Mouse (Mus musculus) limb, embryonic 13.5 days (tissue): ENCODE data around the gene Eif1. TPM values are rescaled to one million over a fixed set of nuclear protein-coding genes. Genes with fewer than 3 reads are reported as not detected.

Experiments
- ATAC-seq: fragments of 200-750 bp; cut with Nextera tagmentation; 2 replicates; pipeline ENCODE4 v1.8.0; 2017; ENCODE audit warnings: low read depth, moderate number of reproducible peaks, moderate TSS enrichment; ENCODE audit not compliant: low FRiP score
- H3K27ac ChIP-seq: fragments of 300-500 bp; sonication (generic); 2 replicates; pipeline ENCODE4 v1.5.1; 2015; ENCODE audit warnings: inconsistent platforms, mild to moderate bottlenecking, moderate library complexity
- H3K27me3 ChIP-seq: fragments of 300-500 bp; sonication (generic); 2 replicates; pipeline ENCODE4 v1.6.1; 2015; ENCODE audit warnings: mild to moderate bottlenecking, inconsistent platforms
- H3K36me3 ChIP-seq: fragments of 300-500 bp; sonication (generic); 2 replicates; pipeline ENCODE4 v1.6.1; 2015; ENCODE audit warnings: inconsistent platforms, mild to moderate bottlenecking, moderate library complexity
- H3K4me1 ChIP-seq: fragments of 300-500 bp; sonication (generic); 2 replicates; pipeline ENCODE4 v1.6.1; 2015; ENCODE audit warnings: inconsistent platforms
- H3K4me2 ChIP-seq: fragments of 300-500 bp; sonication (generic); replicated peaks from 2 replicates; pipeline ENCODE4 v1.6.1; 2015; ENCODE audit warnings: inconsistent platforms, mild to moderate bottlenecking, moderate library complexity
- H3K4me3 ChIP-seq: fragments of 300-500 bp; sonication (generic); 2 replicates; pipeline ENCODE4 v1.5.1; 2015; ENCODE audit warnings: moderate library complexity, mild to moderate bottlenecking, inconsistent platforms
- H3K9ac ChIP-seq: fragments of 300-500 bp; sonication (generic); 2 replicates; pipeline ENCODE4 v1.6.1; 2015; ENCODE audit warnings: mild to moderate bottlenecking, inconsistent platforms
- H3K9me3 ChIP-seq: fragments of 300-500 bp; sonication (generic); 2 replicates; pipeline ENCODE4 v1.6.1; 2016; ENCODE audit warnings: inconsistent platforms
- WGBS: fragments of 180-500 bp; shearing (Covaris S2); methylation state at CpG from one replicate; pipeline ENCODE4 v1.1.7; 2015; 5-methylcytosine and 5-hydroxymethylcytosine counted together
- polyA plus RNA-seq: library from polyadenylated mRNA; unstranded; fragments of >200 nt; fragmentation: Nextera tagmentation; extraction: Ambion mirVana; gene quantifications from 2 replicates; pipeline ENCODE4 v1.2.1, GENCODE M21; 2015

The Eif1 gene
- 1,631 and 1,669 TPM in 2 replicates for polyA plus RNA-seq

- Histone ChIP-seq H3K4me2 (peak within 1 kb of the TSS; percentile 84), H3K4me1 (peaks cover 8% of the 10 kb centered on the region), H3K36me3 (peaks cover 20% of the 10 kb centered on the region), H3K9ac (peak within 1 kb of the TSS; percentile 94), H3K9me3 (no peaks in the 10 kb centered on the region), H3K27me3 (no peaks in the 10 kb centered on the region), H3K27ac (peak within 1 kb of the TSS; percentile 98), H3K4me3 (peak within 1 kb of the TSS; percentile 71)
- peak; percentile 92 for ATAC-seq
- WGBS: 2% methylated on average over 51 of the region's 58 CpGs
Measured at GRCm38 (mm10) chr11:100319492-100320171, at the start of gene Eif1. Gene Eif1, plus strand, starts transcription at chr11:100319885.

- no peaks in the 10 kb centered on the region for H3K4me1 ChIP-seq
- 93% methylated on average over 1 of the region's 1 CpGs for WGBS
- ATAC-seq: no peak
- no peak overlapping the region for H3K4me3 ChIP-seq
- no peak overlapping the region for H3K4me2 ChIP-seq
- H3K27me3 ChIP-seq: peaks cover 3% of the 10 kb centered on the region
- no peaks in the 10 kb centered on the region for H3K9me3 ChIP-seq
- no peak overlapping the region for H3K27ac ChIP-seq
- no peaks in the 10 kb centered on the region for H3K36me3 ChIP-seq
- H3K9ac ChIP-seq: no peak overlapping the region
Measured at GRCm38 (mm10) chr11:100271878-100272277, 47.8 kb upstream of the Eif1 start.

- no peaks in the 10 kb centered on the region for H3K9me3 ChIP-seq
- no peak for ATAC-seq
- peaks cover 3% of the 10 kb centered on the region for H3K27me3 ChIP-seq
- H3K4me2 ChIP-seq: no peak overlapping the region
- no peak overlapping the region for H3K4me3 ChIP-seq
- H3K9ac ChIP-seq: no peak overlapping the region
- no peaks in the 10 kb centered on the region for H3K4me1 ChIP-seq
- no peaks in the 10 kb centered on the region for H3K36me3 ChIP-seq
- H3K27ac ChIP-seq: no peak overlapping the region
- 65% methylated on average over 7 of the region's 7 CpGs for WGBS
Measured at GRCm38 (mm10) chr11:100274719-100275118, 45.0 kb upstream of the Eif1 start.

GRCm38 (mm10) chr11:100275466-100275865 lies 44.2 kb upstream of the Eif1 start:
- 55% methylated on average over 5 of the region's 5 CpGs for WGBS
- no peak for ATAC-seq

GRCm38 (mm10) chr11:100277726-100278480 lies 41.8 kb upstream of the Eif1 start:
- Histone ChIP-seq H3K4me3 (no peak overlapping the region), H3K9ac (no peak overlapping the region), H3K9me3 (no peaks in the 10 kb centered on the region), H3K27me3 (no peaks in the 10 kb centered on the region), H3K36me3 (no peaks in the 10 kb centered on the region), H3K4me2 (no peak overlapping the region), H3K4me1 (no peaks in the 10 kb centered on the region), H3K27ac (no peak overlapping the region)
- WGBS: 71% methylated on average over 15 of the region's 15 CpGs
- ATAC-seq: no peak

More at GRCm38 (mm10) chr11:100275466-100275865, 44.2 kb upstream of the Eif1 start:
- H3K4me2 ChIP-seq: no peak overlapping the region
- H3K4me1 ChIP-seq: no peaks in the 10 kb centered on the region
- H3K9ac ChIP-seq: no peak overlapping the region
- H3K36me3 ChIP-seq: no peaks in the 10 kb centered on the region
- no peak overlapping the region for H3K27ac ChIP-seq
- H3K27me3 ChIP-seq: peaks cover 3% of the 10 kb centered on the region
- no peak overlapping the region for H3K4me3 ChIP-seq
- H3K9me3 ChIP-seq: no peaks in the 10 kb centered on the region

GRCm38 (mm10) chr11:100278759-100279158 lies 40.9 kb upstream of the Eif1 start:
- no peak overlapping the region for H3K9ac ChIP-seq
- 49% methylated on average over 5 of the region's 5 CpGs for WGBS
- no peak for ATAC-seq

GRCm38 (mm10) chr11:100281596-100282544 lies 37.8 kb upstream of the Eif1 start:
- Histone ChIP-seq H3K9me3 (no peaks in the 10 kb centered on the region), H3K27me3 (no peaks in the 10 kb centered on the region), H3K4me1 (no peaks in the 10 kb centered on the region), H3K9ac (no peak overlapping the region), H3K4me2 (no peak overlapping the region), H3K27ac (no peak overlapping the region), H3K36me3 (no peaks in the 10 kb centered on the region), H3K4me3 (no peak overlapping the region)
- 0 out of 2 replicates have a peak, but pooled peaks have one; percentile 20 for ATAC-seq
- WGBS: 18% methylated on average over 11 of the region's 11 CpGs

More at GRCm38 (mm10) chr11:100278759-100279158, 40.9 kb upstream of the Eif1 start:
- Histone ChIP-seq H3K9me3 (no peaks in the 10 kb centered on the region), H3K4me3 (no peak overlapping the region), H3K4me1 (no peaks in the 10 kb centered on the region), H3K27me3 (no peaks in the 10 kb centered on the region), H3K27ac (no peak overlapping the region), H3K36me3 (no peaks in the 10 kb centered on the region), H3K4me2 (no peak overlapping the region)

- no peak for ATAC-seq
- no peaks in the 10 kb centered on the region for H3K4me1 ChIP-seq
- no peaks in the 10 kb centered on the region for H3K27me3 ChIP-seq
- H3K4me2 ChIP-seq: no peak overlapping the region
- no peaks in the 10 kb centered on the region for H3K36me3 ChIP-seq
- WGBS: 25% methylated on average over 10 of the region's 10 CpGs
- H3K27ac ChIP-seq: no peak overlapping the region
- H3K4me3 ChIP-seq: no peak overlapping the region
- no peak overlapping the region for H3K9ac ChIP-seq
- no peaks in the 10 kb centered on the region for H3K9me3 ChIP-seq
Measured at GRCm38 (mm10) chr11:100282549-100282948, 37.1 kb upstream of the Eif1 start.

- Histone ChIP-seq H3K4me3 (no peak overlapping the region), H3K27ac (no peak overlapping the region), H3K9ac (no peak overlapping the region), H3K9me3 (no peaks in the 10 kb centered on the region), H3K4me2 (no peak overlapping the region), H3K27me3 (no peaks in the 10 kb centered on the region), H3K4me1 (no peaks in the 10 kb centered on the region), H3K36me3 (no peaks in the 10 kb centered on the region)
- 77% methylated on average over 4 of the region's 4 CpGs for WGBS
- no peak for ATAC-seq
Measured at GRCm38 (mm10) chr11:100284988-100285387, 34.7 kb upstream of the Eif1 start.

- Histone ChIP-seq H3K9me3 (no peaks in the 10 kb centered on the region), H3K27ac (peak overlapping the region; percentile 67; the same call in 1 of the 2 replicates), H3K4me3 (no peak overlapping the region), H3K27me3 (no peaks in the 10 kb centered on the region), H3K9ac (no peak overlapping the region), H3K4me2 (no peak overlapping the region), H3K4me1 (peaks cover 5% of the 10 kb centered on the region; the same call in 1 of the 2 replicates), H3K36me3 (no peaks in the 10 kb centered on the region)
- ATAC-seq: peak; percentile 34; the same call in 1 of the 2 replicates
- WGBS: 38% methylated on average over 10 of the region's 10 CpGs
Measured at GRCm38 (mm10) chr11:100287024-100287423, 32.7 kb upstream of the Eif1 start.

GRCm38 (mm10) chr11:100288942-100289341 lies 30.7 kb upstream of the Eif1 start:
- Histone ChIP-seq H3K36me3 (no peaks in the 10 kb centered on the region), H3K27me3 (no peaks in the 10 kb centered on the region), H3K27ac (no peak overlapping the region; the same call in 1 of the 2 replicates), H3K4me3 (no peak overlapping the region), H3K9me3 (no peaks in the 10 kb centered on the region), H3K9ac (no peak overlapping the region), H3K4me2 (no peak overlapping the region), H3K4me1 (peaks cover 5% of the 10 kb centered on the region; the same call in 1 of the 2 replicates)
- ATAC-seq: no peak
- WGBS: 74% methylated on average over 6 of the region's 6 CpGs
